Mouse (Mus musculus): ENCODE measurements around the gene Esrp2. TPM values are rescaled to one million over a fixed set of nuclear protein-coding genes. Genes with fewer than 3 reads are reported as not detected.
A peak's percentile ranks its signal among the peaks of the same experiment; 100 is the strongest.

The Esrp2 gene
- polyA plus RNA-seq (2012; rRNA removed) (6.7 and 7.7 TPM in 2 replicates), polyA plus RNA-seq (2014; fragmentation: Nextera tagmentation; extraction: Ambion mirVana) (6.6 and 7.0 TPM in 2 replicates)

GRCm38 (mm10) chr8:106136156-106137130 is at the start of gene Esrp2:
Esrp2 (minus strand) TSS chr8:106136974.
- ATAC-seq (ENCODE audit: insufficient read depth) (peak; percentile 66), DNase-seq (ENCODE audit: low read depth in 3 of 3, low spot score in 3 of 3) (peak in 1 of 3 experiments; percentile 26)
- peak within 1 kb of the TSS; percentile 46 to 62 for H3K4me3 ChIP-seq (ENCODE audit: insufficient read depth in 1 of 2, low read depth in 2 of 2, low read length in 2 of 2)
- no peaks in the 10 kb centered on the region for H3K9me3 ChIP-seq (ENCODE audit: control insufficient read depth, low read length)
- no peaks in the 10 kb centered on the region for H3K36me3 ChIP-seq (replicated peaks; ENCODE audit: control insufficient read depth, insufficient read depth, low read depth)
- under 1% methylated on average over 83 of the region's 86 CpGs for WGBS (ENCODE audit: insufficient replicate concordance)
- peaks cover 0 to 2% of the 10 kb centered on the region in 2 experiments; a peak in 1 of 4 replicates for H3K4me1 ChIP-seq (replicated peaks; ENCODE audit: control insufficient read depth in 2 of 2, insufficient read depth in 2 of 2, low read length in 1 of 2)
- H3K4me2 ChIP-seq (ENCODE audit: low read depth) = peak within 1 kb of the TSS; percentile 57
- no peak within 1 kb of the TSS for H3K27ac ChIP-seq
- peaks cover 55% of the 10 kb centered on the region for H3K27me3 ChIP-seq (ENCODE audit: control insufficient read depth, insufficient read depth, low read length)
- TF ChIP-seq EP300 (IDR thresholded peaks at IDR 0.05; ENCODE audit: low read depth) (no peak), CTCF (IDR thresholded peaks at IDR 0.05; ENCODE audit: low read depth) (no peak)
- 0 out of 2 replicates have a peak within 1 kb of the TSS, but pooled peaks have one; percentile 23 for H3K9ac ChIP-seq (replicated peaks)

GRCm38 (mm10) chr8:106186394-106186793 is 49.6 kb upstream of the Esrp2 start:
- ATAC-seq (ENCODE audit: insufficient read depth) (no peak), DNase-seq (ENCODE audit: low read depth in 3 of 3, low spot score in 3 of 3) (no peak)
- H3K4me2 ChIP-seq (ENCODE audit: low read depth) = no peak overlapping the region
- H3K4me3 ChIP-seq (ENCODE audit: insufficient read depth in 1 of 2, low read depth in 2 of 2, low read length in 2 of 2) = no peak overlapping the region
- no peaks in the 10 kb centered on the region for H3K9me3 ChIP-seq (ENCODE audit: control insufficient read depth, low read length)
- H3K9ac ChIP-seq (replicated peaks) = no peak overlapping the region
- TF ChIP-seq CTCF (IDR thresholded peaks at IDR 0.05; ENCODE audit: low read depth) = no peak
- TF ChIP-seq EP300 (IDR thresholded peaks at IDR 0.05; ENCODE audit: low read depth) = no peak
- no peaks in the 10 kb centered on the region for H3K36me3 ChIP-seq (replicated peaks; ENCODE audit: control insufficient read depth, insufficient read depth, low read depth)
- no peak overlapping the region for H3K27ac ChIP-seq
- no peaks in the 10 kb centered on the region for H3K27me3 ChIP-seq (ENCODE audit: control insufficient read depth, insufficient read depth, low read length)
- 74% methylated on average over 3 of the region's 3 CpGs for WGBS (ENCODE audit: insufficient replicate concordance)
- H3K4me1 ChIP-seq (replicated peaks; ENCODE audit: control insufficient read depth in 2 of 2, insufficient read depth in 2 of 2, low read length in 1 of 2) = no peaks in the 10 kb centered on the region

GRCm38 (mm10) chr8:106185628-106186270 is 49.0 kb upstream of the Esrp2 start:
- WGBS (ENCODE audit: insufficient replicate concordance) = 73% methylated on average over 8 of the region's 8 CpGs
- H3K4me2 ChIP-seq (ENCODE audit: low read depth) = no peak overlapping the region
- no peaks in the 10 kb centered on the region for H3K9me3 ChIP-seq (ENCODE audit: control insufficient read depth, low read length)
- H3K36me3 ChIP-seq (replicated peaks; ENCODE audit: control insufficient read depth, insufficient read depth, low read depth) = no peaks in the 10 kb centered on the region
- no peak overlapping the region for H3K9ac ChIP-seq (replicated peaks)
- H3K4me3 ChIP-seq (ENCODE audit: insufficient read depth in 1 of 2, low read depth in 2 of 2, low read length in 2 of 2) = no peak overlapping the region
- TF ChIP-seq EP300 (IDR thresholded peaks at IDR 0.05; ENCODE audit: low read depth) = no peak
- no peak for TF ChIP-seq CTCF (IDR thresholded peaks at IDR 0.05; ENCODE audit: low read depth)
- H3K4me1 ChIP-seq (replicated peaks; ENCODE audit: control insufficient read depth in 2 of 2, insufficient read depth in 2 of 2, low read length in 1 of 2) = no peaks in the 10 kb centered on the region
- H3K27ac ChIP-seq = no peak overlapping the region
- no peak for DNase-seq (ENCODE audit: low read depth in 3 of 3, low spot score in 3 of 3)
- ATAC-seq (ENCODE audit: insufficient read depth) = no peak
- no peaks in the 10 kb centered on the region for H3K27me3 ChIP-seq (ENCODE audit: control insufficient read depth, insufficient read depth, low read length)

GRCm38 (mm10) chr8:106178428-106178827 is 41.7 kb upstream of the Esrp2 start:
- Histone ChIP-seq H3K4me3 (ENCODE audit: insufficient read depth in 1 of 2, low read depth in 2 of 2, low read length in 2 of 2) (no peak overlapping the region), H3K27me3 (ENCODE audit: control insufficient read depth, insufficient read depth, low read length) (no peaks in the 10 kb centered on the region), H3K4me1 (replicated peaks; ENCODE audit: control insufficient read depth in 2 of 2, insufficient read depth in 2 of 2, low read length in 1 of 2) (peaks cover 0 to 6% of the 10 kb centered on the region in 2 experiments; a peak in 2 of 4 replicates), H3K27ac (no peak overlapping the region), H3K4me2 (ENCODE audit: low read depth) (no peak overlapping the region), H3K36me3 (replicated peaks; ENCODE audit: control insufficient read depth, insufficient read depth, low read depth) (no peaks in the 10 kb centered on the region), H3K9me3 (ENCODE audit: control insufficient read depth, low read length) (no peaks in the 10 kb centered on the region), H3K9ac (replicated peaks) (no peak overlapping the region)
- ATAC-seq (ENCODE audit: insufficient read depth) (no peak), DNase-seq (ENCODE audit: low read depth in 3 of 3, low spot score in 3 of 3) (no peak)
- TF ChIP-seq CTCF (IDR thresholded peaks at IDR 0.05; ENCODE audit: low read depth) (no peak), EP300 (IDR thresholded peaks at IDR 0.05; ENCODE audit: low read depth) (no peak)
- WGBS (ENCODE audit: insufficient replicate concordance) = 64% methylated on average over 2 of the region's 2 CpGs

GRCm38 (mm10) chr8:106177594-106177993 is 40.8 kb upstream of the Esrp2 start:
- ATAC-seq (ENCODE audit: insufficient read depth) = no peak

More at GRCm38 (mm10) chr8:106177594-106177993, 40.8 kb upstream of the Esrp2 start:
- TF ChIP-seq EP300 (IDR thresholded peaks at IDR 0.05; ENCODE audit: low read depth) = no peak
- no peak for TF ChIP-seq CTCF (IDR thresholded peaks at IDR 0.05; ENCODE audit: low read depth)
- H3K4me3 ChIP-seq (ENCODE audit: insufficient read depth in 1 of 2, low read depth in 2 of 2, low read length in 2 of 2) = no peak overlapping the region
- H3K27ac ChIP-seq = no peak overlapping the region
- no peak for DNase-seq (ENCODE audit: low read depth in 3 of 3, low spot score in 3 of 3)
- no peaks in the 10 kb centered on the region for H3K36me3 ChIP-seq (replicated peaks; ENCODE audit: control insufficient read depth, insufficient read depth, low read depth)
- 63% methylated on average over 1 of the region's 1 CpGs for WGBS (ENCODE audit: insufficient replicate concordance)
- no peaks in the 10 kb centered on the region for H3K27me3 ChIP-seq (ENCODE audit: control insufficient read depth, insufficient read depth, low read length)
- H3K4me1 ChIP-seq (replicated peaks; ENCODE audit: control insufficient read depth in 2 of 2, insufficient read depth in 2 of 2, low read length in 1 of 2) = peaks cover 0 to 6% of the 10 kb centered on the region in 2 experiments; a peak in 2 of 4 replicates
- H3K4me2 ChIP-seq (ENCODE audit: low read depth) = no peak overlapping the region
- H3K9ac ChIP-seq (replicated peaks) = no peak overlapping the region
- H3K9me3 ChIP-seq (ENCODE audit: control insufficient read depth, low read length) = no peaks in the 10 kb centered on the region

All from liver, embryonic 14.5 days (tissue).